Mouse (Mus musculus): ENCODE measurements at regions not wholly inside any gene's neighbourhood (a gene's known extent, or its start where the extent isn't known, plus 50 kb on each side); places are given as distances from the start of the nearest gene placed in this dataset.

DNA sequence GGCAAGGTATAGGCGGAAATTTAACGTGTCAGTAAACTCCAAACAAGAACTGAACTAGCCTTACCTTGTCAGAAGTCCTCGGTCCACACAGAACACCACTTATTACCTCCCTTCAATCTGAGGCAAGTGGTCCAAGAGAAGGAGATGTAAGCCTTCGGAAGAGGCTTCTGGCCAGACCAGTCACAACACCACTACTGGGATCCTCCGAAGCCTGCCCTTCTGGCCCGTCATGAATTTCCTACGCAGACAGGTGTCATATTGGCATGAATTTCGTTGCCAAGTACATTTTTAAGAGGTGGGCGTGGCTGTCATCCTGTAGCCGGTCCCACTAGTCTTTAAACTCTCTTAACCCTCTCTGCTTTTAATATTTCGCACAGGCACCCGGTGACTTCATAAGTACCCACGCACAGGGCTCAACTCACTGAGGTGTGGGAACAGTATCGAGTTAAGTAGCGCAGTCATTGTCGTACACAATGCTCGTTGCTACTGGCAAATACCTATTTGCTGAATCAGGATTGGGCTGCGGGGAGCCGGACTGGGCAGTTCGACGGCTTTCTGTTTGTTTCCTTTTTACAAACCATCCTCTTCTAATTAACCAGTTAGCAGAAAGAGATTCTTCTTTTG lies 86.7 kb upstream of the Adgrl2 start:
- TF ChIP-seq CTCF (IDR thresholded peaks at IDR 0.05): no peak
- no peak for TF ChIP-seq POLR2A (IDR thresholded peaks at IDR 0.05; ENCODE audit: insufficient read depth, low read depth, low read length)
